Mouse (Mus musculus): ENCODE results near the gene Sost. TPM values are rescaled to one million over a fixed set of nuclear protein-coding genes. Genes with fewer than 3 reads are reported as not detected.

The Sost gene
- polyA plus RNA-seq, 1 experiment, result 0.18 TPM

Other genes starting within 250 kb of the Sost start
- gene Dhx8, start 234.1 kb downstream of the Sost start, polyA plus RNA-seq (2012; rRNA removed), result 23.3 and 23.8 TPM in 2 replicates
- 20.7 and 21.5 TPM in 2 replicates for gene Etv4, start 181.6 kb downstream of the Sost start, polyA plus RNA-seq (2012; rRNA removed)
- gene Meox1, start 72.6 kb downstream of the Sost start, polyA plus RNA-seq (2012; rRNA removed), result 0.71 and 0.84 TPM in 2 replicates
- not detected in 2 replicates for gene Cfap97d1, start 17.3 kb upstream of the Sost start, polyA plus RNA-seq (2012; rRNA removed)
- 112 and 124 TPM in 2 replicates for gene Dusp3, start 20.0 kb upstream of the Sost start, polyA plus RNA-seq (2012; rRNA removed)
- 47.6 and 51.0 TPM in 2 replicates for gene Mpp3, start 61.4 kb upstream of the Sost start, polyA plus RNA-seq (2012; rRNA removed)
- 0.25 and 0.28 TPM in 2 replicates for gene Cd300lg, start 74.5 kb upstream of the Sost start, polyA plus RNA-seq (2012; rRNA removed)
- 147 and 153 TPM in 2 replicates for gene Mpp2, start 121.5 kb upstream of the Sost start, polyA plus RNA-seq (2012; rRNA removed)
- gene Ppy, start 134.3 kb upstream of the Sost start, polyA plus RNA-seq (2012; rRNA removed), result not detected in 2 replicates
- gene Pyy, start 140.8 kb upstream of the Sost start, polyA plus RNA-seq (2012; rRNA removed), result not detected in 2 replicates
- gene Nags, start 178.5 kb upstream of the Sost start, polyA plus RNA-seq (2012; rRNA removed), result 0.04 and 0.06 TPM in 2 replicates
- 28.1 TPM in 2 replicates for gene Tmem101, start 189.4 kb upstream of the Sost start, polyA plus RNA-seq (2012; rRNA removed)
- 32.9 and 35.5 TPM in 2 replicates for gene Lsm12, start 218.3 kb upstream of the Sost start, polyA plus RNA-seq (2012; rRNA removed)
- gene G6pc3, start 222.6 kb upstream of the Sost start, polyA plus RNA-seq (2012; rRNA removed), result 87.5 and 91.4 TPM in 2 replicates